Mouse (Mus musculus) MEL (cell line): ENCODE measurements around the gene Guk1. TPM values are rescaled to one million over a fixed set of nuclear protein-coding genes. Genes with fewer than 3 reads are reported as not detected.

Experiments
- DNase-seq: peaks from one replicate; pipeline ENCODE4 v3.0.0; 2011; ENCODE audit warnings: low read depth, low spot score
- H3K27ac ChIP-seq: 2 replicates; pipeline ENCODE4 v1.5.1; 2012; ENCODE audit warnings: low read depth, mild to moderate bottlenecking, control low read depth, low read length, moderate library complexity; ENCODE audit not compliant: control insufficient read depth
- H3K27me3 ChIP-seq, 2 experiments: fragments of 150-350 bp in 1 of 2; sonication (generic) in 1 of 2; 2 replicates each; pipeline ENCODE4 v1.6.1; 2012; ENCODE audit warnings: low read length in 2 of 2, mild to moderate bottlenecking in 2 of 2, improper control_type of control experiment in 1 of 2, moderate library complexity in 1 of 2; ENCODE audit not compliant: insufficient read depth in 2 of 2, control insufficient read depth in 1 of 2
- H3K36me3 ChIP-seq, 2 experiments: 2 replicates each; pipeline ENCODE4 v1.6.1; 2012 to 2014; ENCODE audit warnings: low read length in 2 of 2, improper control_type of control experiment in 1 of 2, inconsistent platforms in 1 of 2, mild to moderate bottlenecking in 1 of 2; ENCODE audit not compliant: insufficient read depth in 2 of 2, control insufficient read depth in 1 of 2
- H3K4me1 ChIP-seq, 2 experiments: fragments of 150-350 bp in 1 of 2; sonication (generic) in 1 of 2; 2 replicates each; pipeline ENCODE4 v1.6.1; 2012; ENCODE audit warnings: low read length in 2 of 2, improper control_type of control experiment in 1 of 2, mild to moderate bottlenecking in 1 of 2; ENCODE audit not compliant: insufficient read depth in 2 of 2, control insufficient read depth in 1 of 2
- H3K4me3 ChIP-seq, 2 experiments: fragments of 150-350 bp in 1 of 2; sonication (generic) in 1 of 2; 2 replicates each; pipeline ENCODE4 v1.5.1; 2012; ENCODE audit warnings: low read depth in 2 of 2, low read length in 2 of 2, mild to moderate bottlenecking in 2 of 2, moderate library complexity in 2 of 2, control low read depth in 1 of 2, improper control_type of control experiment in 1 of 2; ENCODE audit not compliant: control insufficient read depth in 1 of 2, insufficient read depth in 1 of 2
- H3K79me2 ChIP-seq: 2 replicates; pipeline ENCODE4 v1.6.1; 2012; ENCODE audit warnings: mild to moderate bottlenecking, low read length, moderate library complexity; ENCODE audit not compliant: control insufficient read depth, poor library complexity, insufficient read depth
- H3K9ac ChIP-seq: 2 replicates; pipeline ENCODE4 v1.6.1; 2012; ENCODE audit warnings: low read depth, mild to moderate bottlenecking, control low read depth, low read length, moderate library complexity; ENCODE audit not compliant: control insufficient read depth, poor library complexity, severe bottlenecking
- H3K9me3 ChIP-seq: fragments of 150-350 bp; sonication (generic); replicated peaks from 2 replicates; pipeline ENCODE4 v1.6.1; 2012; ENCODE audit warnings: mild to moderate bottlenecking, low read length, improper control_type of control experiment, moderate library complexity; ENCODE audit not compliant: insufficient read depth
- BHLHE40 ChIP-seq: IDR thresholded peaks from 2 replicates; pipeline ENCODE4 v1.6.1; 2012; ENCODE audit warnings: low read depth, mild to moderate bottlenecking, inconsistent platforms, low read length, improper control_type of control experiment, borderline replicate concordance
- CHD1 ChIP-seq: IDR thresholded peaks from 2 replicates; pipeline ENCODE4 v1.6.1; 2012; ENCODE audit warnings: low read depth, mild to moderate bottlenecking, inconsistent platforms, low read length, improper control_type of control experiment
- CHD2 ChIP-seq: IDR thresholded peaks from 2 replicates; pipeline ENCODE4 v1.6.1; 2011; ENCODE audit warnings: low read length, improper control_type of control experiment
- E2F4 ChIP-seq: IDR thresholded peaks from 2 replicates; pipeline ENCODE4 v1.6.1; 2011; ENCODE audit warnings: low read depth, low read length, improper control_type of control experiment, borderline replicate concordance
- ELF1 ChIP-seq: IDR thresholded peaks from 2 replicates; pipeline ENCODE4 v1.6.1; 2014; ENCODE audit warnings: low read depth, mild to moderate bottlenecking, inconsistent platforms, low read length, improper control_type of control experiment, moderate library complexity
- EP300 ChIP-seq, 2 experiments: IDR thresholded peaks; 2 replicates each; pipeline ENCODE4 v1.6.1; 2011; ENCODE audit warnings: improper control_type of control experiment in 2 of 2, low read length in 2 of 2, low read depth in 1 of 2, mild to moderate bottlenecking in 1 of 2
- ETS1 ChIP-seq: IDR thresholded peaks from 2 replicates; pipeline ENCODE4 v1.6.1; 2012; ENCODE audit warnings: low read depth, mild to moderate bottlenecking, inconsistent platforms, low read length, improper control_type of control experiment, moderate library complexity
- GABPA ChIP-seq: IDR thresholded peaks from 2 replicates; pipeline ENCODE4 v1.6.1; 2012; ENCODE audit warnings: low read depth, mild to moderate bottlenecking, inconsistent platforms, low read length, improper control_type of control experiment, moderate library complexity
- GATA1 ChIP-seq: IDR thresholded peaks from 2 replicates; pipeline ENCODE4 v1.6.1; 2011; ENCODE audit warnings: low read depth, low read length, improper control_type of control experiment
- MAFK ChIP-seq: IDR thresholded peaks from 2 replicates; pipeline ENCODE4 v1.6.1; 2011; ENCODE audit warnings: low read depth, mild to moderate bottlenecking, low read length, improper control_type of control experiment, borderline replicate concordance
- MAZ ChIP-seq: IDR thresholded peaks from 2 replicates; pipeline ENCODE4 v1.6.1; 2012; ENCODE audit warnings: low read depth, mild to moderate bottlenecking, inconsistent platforms, low read length, improper control_type of control experiment
- MXI1 ChIP-seq: IDR thresholded peaks from 2 replicates; pipeline ENCODE4 v1.6.1; 2011; ENCODE audit warnings: mild to moderate bottlenecking, low read depth, low read length, improper control_type of control experiment
- MYB ChIP-seq: IDR thresholded peaks from 2 replicates; pipeline ENCODE4 v1.6.1; 2011; ENCODE audit warnings: mild to moderate bottlenecking, low read depth, low read length, improper control_type of control experiment
- NRF1 ChIP-seq: IDR thresholded peaks from 2 replicates; pipeline ENCODE4 v1.6.1; 2014; ENCODE audit warnings: low read depth, mild to moderate bottlenecking, inconsistent platforms, low read length, improper control_type of control experiment, moderate library complexity; ENCODE audit not compliant: poor library complexity, insufficient read depth, severe bottlenecking
- POLR2AphosphoS2 ChIP-seq: IDR thresholded peaks from 2 replicates; pipeline ENCODE4 v1.6.1; 2011; ENCODE audit warnings: low read length, improper control_type of control experiment
- RCOR1 ChIP-seq: IDR thresholded peaks from 2 replicates; pipeline ENCODE4 v1.6.1; 2012; ENCODE audit warnings: low read depth, mild to moderate bottlenecking, inconsistent platforms, low read length, improper control_type of control experiment
- SIN3A ChIP-seq: IDR thresholded peaks from 2 replicates; pipeline ENCODE4 v1.6.1; 2012; ENCODE audit warnings: low read length, improper control_type of control experiment, inconsistent platforms
- SMC3 ChIP-seq: IDR thresholded peaks from 2 replicates; pipeline ENCODE4 v1.6.1; 2011; ENCODE audit warnings: low read depth, low read length, improper control_type of control experiment
- TAL1 ChIP-seq: IDR thresholded peaks from 2 replicates; pipeline ENCODE4 v1.6.1; 2012; ENCODE audit warnings: mild to moderate bottlenecking, inconsistent platforms, low read length, moderate library complexity, mixed read lengths
- TBP ChIP-seq: IDR thresholded peaks from 2 replicates; pipeline ENCODE4 v1.8.0; 2011; ENCODE audit warnings: low read depth, low read length, improper control_type of control experiment
- TCF12 ChIP-seq: IDR thresholded peaks from 2 replicates; pipeline ENCODE4 v1.6.1; 2014; ENCODE audit warnings: low read depth, mild to moderate bottlenecking, inconsistent platforms, low read length, improper control_type of control experiment, moderate library complexity
- UBTF ChIP-seq: IDR thresholded peaks from 2 replicates; pipeline ENCODE4 v1.6.1; 2012; ENCODE audit warnings: low read depth, mild to moderate bottlenecking, inconsistent platforms, low read length, improper control_type of control experiment, moderate library complexity, borderline replicate concordance; ENCODE audit not compliant: insufficient read depth
- USF2 ChIP-seq, 2 experiments: IDR thresholded peaks; 2 replicates each; pipeline ENCODE4 v1.6.1; 2011 to 2012; ENCODE audit warnings: improper control_type of control experiment in 2 of 2, low read length in 2 of 2, borderline replicate concordance in 1 of 2, inconsistent platforms in 1 of 2, low read depth in 1 of 2, mild to moderate bottlenecking in 1 of 2; ENCODE audit not compliant: insufficient read depth in 1 of 2
- ZNF384 ChIP-seq: IDR thresholded peaks from 2 replicates; pipeline ENCODE4 v1.6.1; 2012; ENCODE audit warnings: low read depth, mild to moderate bottlenecking, inconsistent platforms, low read length, improper control_type of control experiment
- polyA plus RNA-seq, 2 experiments: library from polyadenylated mRNA; stranded (reverse) in 1 of 2; unstranded in 1 of 2; fragments of >175 nt in 1 of 2; fragments of >200 nt in 1 of 2; gene quantifications; 2 replicates each; pipeline versions ENCODE4 v1.2.1 to v1.2.4; 2012; ENCODE audit warnings: low replicate concordance in 2 of 2, low read depth in 1 of 2; ENCODE audit not compliant: insufficient read length in 2 of 2, insufficient read depth in 1 of 2, missing spikeins in 1 of 2
- total RNA-seq: library from RNA; depleted of rRNA; stranded (reverse); fragments of 300-350 nt; gene quantifications from 2 replicates; pipeline ENCODE4 v1.2.3, GENCODE M21; 2012

The Guk1 gene
- total and polyA plus RNA-seq, 3 experiments, result 215 to 295 TPM; not detected in 1

GRCm38 (mm10) chr11:59170549-59170948, 21.5 kb downstream of the Guk1 start:
- DNase-seq, result no peak
- Histone ChIP-seq H3K36me3 (peaks cover 0 to 25% of the 10 kb centered on the region in 2 experiments; a peak in 2 of 4 replicates), H3K27me3 (no peaks in the 10 kb centered on the region), H3K9me3 (no peaks in the 10 kb centered on the region), H3K79me2 (no peaks in the 10 kb centered on the region), H3K27ac (no peak overlapping the region), H3K9ac (no peak overlapping the region), H3K4me3 (no peak overlapping the region), H3K4me1 (peaks cover 29 to 32% of the 10 kb centered on the region in 2 experiments)
- TF ChIP-seq GABPA, result no peak
- no peak for TF ChIP-seq CHD1
- TF ChIP-seq MAZ, result no peak
- TF ChIP-seq BHLHE40, result no peak

GRCm38 (mm10) chr11:59169807-59170206, 22.2 kb downstream of the Guk1 start:
- no peak for DNase-seq
- H3K4me3 ChIP-seq, result no peak overlapping the region
- no peaks in the 10 kb centered on the region for H3K79me2 ChIP-seq
- H3K36me3 ChIP-seq, result peaks cover 0 to 29% of the 10 kb centered on the region in 2 experiments; a peak in 2 of 4 replicates
- H3K4me1 ChIP-seq, result peaks cover 29 to 33% of the 10 kb centered on the region in 2 experiments
- no peaks in the 10 kb centered on the region for H3K9me3 ChIP-seq
- H3K9ac ChIP-seq, result no peak overlapping the region
- H3K27me3 ChIP-seq, result no peaks in the 10 kb centered on the region
- H3K27ac ChIP-seq, result no peak overlapping the region
- TF ChIP-seq MAZ, result no peak
- no peak for TF ChIP-seq ETS1
- TF ChIP-seq, all 39 proteins: peak for 0

GRCm38 (mm10) chr11:59165616-59166241, 26.3 kb downstream of the Guk1 start:
- H3K27me3 ChIP-seq, result no peaks in the 10 kb centered on the region
- peaks cover 10% of the 10 kb centered on the region for H3K79me2 ChIP-seq
- DNase-seq, result peak; percentile 83
- H3K36me3 ChIP-seq, result peaks cover 0 to 31% of the 10 kb centered on the region in 2 experiments; a peak in 2 of 4 replicates
- peaks cover 22 to 37% of the 10 kb centered on the region in 2 experiments for H3K4me1 ChIP-seq
- H3K9ac ChIP-seq, result peak overlapping the region; percentile 16
- H3K9me3 ChIP-seq, result no peaks in the 10 kb centered on the region
- peak overlapping the region; percentile 97 for H3K27ac ChIP-seq
- peak overlapping the region in 1 of 2 experiments; percentile 8; a peak in 2 of 4 replicates for H3K4me3 ChIP-seq
- TF ChIP-seq ETS1 (peak; percentile 60; the same call in 1 of the 2 replicates), TBP (0 out of 2 replicates have a peak, but pooled peaks have one; percentile 62), MXI1 (peak; percentile 73), CHD2 (no peak), POLR2AphosphoS2 (no peak), GATA1 (peak; percentile 66), EP300 (IDR thresholded peaks at IDR 0.05; ENCODE audit: low read depth in 1 of 2, low read length in 2 of 2) (peak in 1 of 2 experiments; percentile 57; a peak in 1 of 4 replicates), USF2 (IDR thresholded peaks at IDR 0.05; ENCODE audit: borderline replicate concordance in 1 of 2, insufficient read depth in 1 of 2, low read depth in 1 of 2, low read length in 2 of 2) (no peak), SMC3 (no peak), CHD1 (no peak), MYB (no peak), RCOR1 (peak; percentile 43; the same call in 1 of the 2 replicates), ZNF384 (peak; percentile 64), NRF1 (no peak), SIN3A (no peak; the same call in 1 of the 2 replicates), UBTF (no peak), E2F4 (no peak), MAFK (no peak), ELF1 (peak; percentile 46; the same call in 1 of the 2 replicates), TCF12 (0 out of 2 replicates have a peak, but pooled peaks have one; percentile 27), TAL1 (no peak)
